Mouse (Mus musculus) subcutaneous adipose tissue, adult 2 months (tissue): Measurements from ENCODE around the gene Clns1a. TPM values are rescaled to one million over a fixed set of nuclear protein-coding genes. Genes with fewer than 3 reads are reported as not detected.

Experiments
- polyA plus RNA-seq: library from polyadenylated mRNA; depleted of rRNA; stranded (reverse); fragments of >200 nt; gene quantifications from 2 replicates; pipeline ENCODE4 v1.2.3, GENCODE M21; 2012; ENCODE audit warnings: low replicate concordance; rRNA removed

The Clns1a gene
- 27.7 and 43.1 TPM in 2 replicates for polyA plus RNA-seq

GRCm38 (mm10) chr7:97696506-97697254 lies at the start of gene Clns1a:
Gene Clns1a (plus strand): TSS chr7:97696634.

GRCm38 (mm10) chr7:97737638-97738456 lies 41.4 kb downstream of the Clns1a start, which contains the start of gene Aqp11:
Gene Aqp11 (minus strand): TSS chr7:97738289.

Other genes starting within 250 kb of the Clns1a start
- gene Kctd14, start 245.3 kb upstream of the Clns1a start, polyA plus RNA-seq = 0.76 and 15.4 TPM in 2 replicates
- 130 and 135 TPM in 2 replicates for gene Ints4, start 215.7 kb upstream of the Clns1a start, polyA plus RNA-seq
- gene Aamdc, start 117.1 kb upstream of the Clns1a start, polyA plus RNA-seq = 64.8 and 129 TPM in 2 replicates
- gene Rsf1, start 116.7 kb upstream of the Clns1a start, polyA plus RNA-seq = 1.6 and 3.5 TPM in 2 replicates
- 17.5 and 20.0 TPM in 2 replicates for gene Aqp11, start 41.7 kb downstream of the Clns1a start, polyA plus RNA-seq
- gene Pak1, start 91.9 kb downstream of the Clns1a start, polyA plus RNA-seq = 1.6 and 11.7 TPM in 2 replicates
- not detected in 2 replicates for gene Gdpd4, start 223.3 kb downstream of the Clns1a start, polyA plus RNA-seq